Mouse (Mus musculus) lung, embryonic 16.5 days (tissue): ENCODE measurements around the gene Mgat5b. TPM values are rescaled to one million over a fixed set of nuclear protein-coding genes. Genes with fewer than 3 reads are reported as not detected.

Experiments
- ATAC-seq: fragments of 200-750 bp; cut with Nextera tagmentation; 2 replicates; pipeline ENCODE4 v1.8.0; 2017; ENCODE audit warnings: low read depth, mild to moderate bottlenecking, moderate library complexity
- H3K27ac ChIP-seq: fragments of 300-500 bp; sonication (generic); 2 replicates; pipeline ENCODE4 v1.5.1; 2014; ENCODE audit warnings: mild to moderate bottlenecking, control low read depth, low read length
- H3K27me3 ChIP-seq: fragments of 300-500 bp; sonication (generic); 2 replicates; pipeline ENCODE4 v1.6.1; 2014; ENCODE audit warnings: low read depth, low read length, mixed read lengths; ENCODE audit not compliant: control insufficient read depth, insufficient read depth
- H3K36me3 ChIP-seq: fragments of 300-500 bp; sonication (generic); 2 replicates; pipeline ENCODE4 v1.6.1; 2014; ENCODE audit warnings: low read length; ENCODE audit not compliant: control insufficient read depth, insufficient read depth
- H3K4me1 ChIP-seq: fragments of 300-500 bp; sonication (generic); replicated peaks from 2 replicates; pipeline ENCODE4 v1.6.1; 2014; ENCODE audit warnings: low read length, mixed read lengths; ENCODE audit not compliant: control insufficient read depth, insufficient read depth
- H3K4me2 ChIP-seq: fragments of 300-500 bp; sonication (generic); 2 replicates; pipeline ENCODE4 v1.6.1; 2014; ENCODE audit warnings: low read depth, low read length, control low read depth
- H3K4me3 ChIP-seq: fragments of 300-500 bp; sonication (generic); 2 replicates; pipeline ENCODE4 v1.5.1; 2014; ENCODE audit warnings: mild to moderate bottlenecking, low read length, control low read depth
- H3K9ac ChIP-seq: fragments of 300-500 bp; sonication (generic); 2 replicates; pipeline ENCODE4 v1.6.1; 2014; ENCODE audit warnings: low read length, control low read depth
- H3K9me3 ChIP-seq: fragments of 300-500 bp; sonication (generic); 2 replicates; pipeline ENCODE4 v1.6.1; 2016; ENCODE audit warnings: low read length; ENCODE audit not compliant: control insufficient read depth
- WGBS: fragments of 180-500 bp; shearing (Covaris S2); extraction: QIAGEN DNeasy Blood & Tissue Kit; methylation state at CpG from one replicate; pipeline ENCODE4 v1.1.7; 2014; 5-methylcytosine and 5-hydroxymethylcytosine counted together
- polyA plus RNA-seq: library from polyadenylated mRNA; unstranded; fragments of >200 nt; fragmentation: Nextera tagmentation; extraction: Ambion mirVana; gene quantifications from 2 replicates; pipeline ENCODE4 v1.2.1, GENCODE M21; 2015

The Mgat5b gene
- polyA plus RNA-seq, 1 experiment from 2014 or later, result 0.18 TPM

DNA sequence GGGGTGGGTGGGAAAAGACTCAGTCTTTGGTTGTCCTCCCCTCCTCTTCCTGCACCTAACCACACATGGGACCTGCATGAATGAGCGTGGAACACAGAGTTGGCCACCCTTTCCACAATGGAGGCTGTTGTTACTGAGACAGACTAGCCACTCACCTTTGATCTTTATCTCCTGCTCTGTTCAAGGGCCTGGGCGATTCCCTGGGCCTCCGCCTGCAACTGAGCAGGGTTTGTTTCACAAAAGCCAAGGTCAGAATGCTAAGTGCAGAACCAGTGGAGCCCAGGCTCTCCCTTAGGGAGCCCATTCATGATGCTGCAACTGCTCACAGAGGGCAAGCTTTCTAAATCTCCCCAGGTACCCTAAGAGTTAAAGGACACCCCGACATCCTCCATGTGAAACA, 83.1 kb downstream of the Mgat5b start:
- no peaks in the 10 kb centered on the region for H3K36me3 ChIP-seq
- no peak overlapping the region for H3K4me2 ChIP-seq
- H3K9me3 ChIP-seq, result no peaks in the 10 kb centered on the region
- no peaks in the 10 kb centered on the region; the same call in 1 of the 2 replicates for H3K4me1 ChIP-seq
- no peak overlapping the region for H3K4me3 ChIP-seq
- peaks cover 5% of the 10 kb centered on the region; the same call in 1 of the 2 replicates for H3K27me3 ChIP-seq
- WGBS, result 38% methylated on average over 4 of the region's 4 CpGs
- H3K27ac ChIP-seq, result no peak overlapping the region
- no peak overlapping the region for H3K9ac ChIP-seq
- no peak for ATAC-seq

DNA sequence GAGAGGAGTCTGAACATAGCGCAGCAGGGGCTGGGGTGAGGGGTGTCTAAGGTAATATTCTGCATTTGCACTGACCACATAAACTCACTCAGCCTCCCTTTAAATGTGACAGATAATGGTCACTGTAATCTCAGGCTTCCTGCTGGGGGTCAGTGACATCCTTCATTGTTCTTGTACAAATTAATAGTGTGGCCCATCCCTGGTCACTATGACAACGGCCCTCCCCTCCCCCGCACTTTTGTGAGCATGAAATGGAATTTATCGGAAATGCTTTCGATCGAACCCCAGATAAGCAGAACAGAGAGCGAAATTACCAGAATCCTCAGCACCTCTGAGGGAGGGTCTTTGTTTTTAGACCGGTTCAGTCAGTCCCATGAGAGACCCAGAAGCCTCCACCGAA, 84.8 kb downstream of the Mgat5b start:
- Histone ChIP-seq H3K27ac (no peak overlapping the region), H3K9ac (no peak overlapping the region), H3K4me3 (no peak overlapping the region), H3K9me3 (no peaks in the 10 kb centered on the region), H3K4me1 (no peaks in the 10 kb centered on the region; the same call in 1 of the 2 replicates), H3K4me2 (no peak overlapping the region), H3K36me3 (no peaks in the 10 kb centered on the region), H3K27me3 (peaks cover 5% of the 10 kb centered on the region; the same call in 1 of the 2 replicates)
- WGBS, result 38% methylated on average over 9 of the region's 9 CpGs
- ATAC-seq, result no peak

DNA sequence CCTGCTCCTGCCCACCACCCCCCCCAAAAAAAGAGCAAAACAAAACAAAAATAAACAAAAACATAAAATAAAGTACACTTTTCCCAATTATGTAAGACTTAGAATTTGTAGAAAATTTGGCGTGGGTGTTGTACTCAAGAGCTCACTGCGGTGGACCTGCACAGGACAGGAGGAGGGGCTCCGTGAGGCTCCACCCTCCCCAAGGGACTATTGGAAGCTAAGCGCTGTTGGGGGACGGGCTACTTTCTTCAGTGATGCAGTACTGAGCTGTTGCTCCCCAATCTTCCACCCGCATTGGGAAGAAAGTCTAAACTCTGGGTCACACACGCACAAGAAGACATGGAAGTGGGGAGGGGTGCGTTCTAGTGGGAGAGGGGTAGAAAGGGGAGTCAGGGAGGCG, 85.6 kb downstream of the Mgat5b start:
- peak; percentile 41; the same call in 1 of the 2 replicates for ATAC-seq
- H3K27ac ChIP-seq, result no peak overlapping the region
- H3K27me3 ChIP-seq, result peaks cover 5% of the 10 kb centered on the region; the same call in 1 of the 2 replicates
- H3K4me1 ChIP-seq, result no peaks in the 10 kb centered on the region; the same call in 1 of the 2 replicates
- H3K9ac ChIP-seq, result no peak overlapping the region
- no peaks in the 10 kb centered on the region for H3K9me3 ChIP-seq
- WGBS, result 15% methylated on average over 9 of the region's 9 CpGs
- H3K4me3 ChIP-seq, result no peak overlapping the region
- H3K36me3 ChIP-seq, result no peaks in the 10 kb centered on the region
- 0 out of 2 replicates have a peak overlapping the region, but pooled peaks have one; percentile 22 for H3K4me2 ChIP-seq

DNA sequence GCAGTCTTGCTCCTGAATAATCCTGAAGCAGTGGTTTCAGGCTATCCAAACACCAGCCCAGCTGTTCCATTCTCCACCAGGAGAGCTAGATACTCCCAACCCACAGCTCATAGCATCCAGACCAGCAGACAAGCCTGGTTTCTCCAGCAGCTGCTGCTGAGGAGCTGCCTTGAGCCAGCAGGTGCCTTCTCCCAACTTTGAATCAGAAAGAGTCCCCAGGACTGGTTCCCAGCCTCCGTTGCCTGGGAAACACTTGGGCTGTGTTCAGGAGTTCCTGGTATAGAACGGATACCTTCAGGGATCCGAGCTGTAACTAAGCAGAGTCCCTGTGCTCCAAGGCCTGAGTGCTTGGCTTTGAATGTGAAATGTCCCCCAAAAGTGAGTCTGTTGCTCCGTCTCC, 98.8 kb downstream of the Mgat5b start:
- no peak overlapping the region for H3K4me2 ChIP-seq
- H3K36me3 ChIP-seq, result no peaks in the 10 kb centered on the region
- H3K9me3 ChIP-seq, result no peaks in the 10 kb centered on the region
- no peak for ATAC-seq
- H3K9ac ChIP-seq, result no peak overlapping the region
- H3K27ac ChIP-seq, result no peak overlapping the region
- WGBS, result 49% methylated on average over 4 of the region's 4 CpGs
- H3K4me3 ChIP-seq, result no peak overlapping the region
- no peaks in the 10 kb centered on the region; the same call in 1 of the 2 replicates for H3K27me3 ChIP-seq
- H3K4me1 ChIP-seq, result no peaks in the 10 kb centered on the region

DNA sequence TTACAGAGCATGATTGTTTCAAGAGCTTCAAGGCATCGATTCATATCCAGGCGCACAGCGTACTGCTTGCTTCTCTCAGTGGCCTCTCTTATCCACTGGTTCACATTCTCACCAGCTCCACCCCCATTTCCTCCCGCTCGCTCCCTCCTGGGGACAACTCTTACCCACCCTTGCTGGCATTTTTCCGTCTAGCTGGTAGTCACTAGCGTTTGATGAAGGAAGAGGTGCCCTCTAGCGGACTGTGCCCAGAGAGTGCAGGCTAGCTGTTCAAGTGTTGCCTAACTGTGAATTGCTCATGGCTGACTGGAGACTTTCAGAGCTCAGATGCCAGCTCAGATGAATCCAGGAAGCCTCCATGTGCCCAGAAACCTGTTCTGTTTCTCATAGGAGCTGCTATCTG, 99.7 kb downstream of the Mgat5b start:
- H3K4me1 ChIP-seq, result no peaks in the 10 kb centered on the region
- H3K4me2 ChIP-seq, result peak overlapping the region; percentile 23; the same call in 1 of the 2 replicates
- no peak overlapping the region for H3K9ac ChIP-seq
- H3K27me3 ChIP-seq, result no peaks in the 10 kb centered on the region; the same call in 1 of the 2 replicates
- H3K4me3 ChIP-seq, result no peak overlapping the region
- H3K27ac ChIP-seq, result no peak overlapping the region
- 0 out of 2 replicates have a peak, but pooled peaks cover 3% of the 10 kb centered on the region for H3K9me3 ChIP-seq
- 2% methylated on average over 8 of the region's 8 CpGs for WGBS
- peak; percentile 91 for ATAC-seq
- no peaks in the 10 kb centered on the region for H3K36me3 ChIP-seq

DNA sequence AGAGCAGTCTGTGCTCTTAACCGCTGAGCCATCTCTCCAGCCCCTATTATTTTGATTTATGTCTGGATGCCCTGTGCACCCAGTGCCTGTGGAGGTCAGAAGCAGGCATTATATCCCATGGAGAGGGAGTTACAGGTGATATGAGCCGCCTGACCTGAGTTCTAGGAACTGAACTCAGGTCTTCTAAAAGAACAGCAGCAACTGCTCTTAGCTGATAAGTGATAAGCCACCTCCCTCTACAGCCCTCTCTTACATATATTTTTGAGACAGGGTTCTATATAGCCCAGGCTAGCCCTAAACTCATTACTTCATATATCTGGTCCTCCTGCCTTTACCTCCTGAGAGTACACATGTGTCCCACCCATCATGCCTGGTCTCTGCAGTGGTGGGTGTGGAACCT, 102.4 kb downstream of the Mgat5b start:
- Histone ChIP-seq H3K27ac (no peak overlapping the region), H3K4me2 (no peak overlapping the region), H3K27me3 (no peaks in the 10 kb centered on the region; the same call in 1 of the 2 replicates), H3K9me3 (peaks cover 8% of the 10 kb centered on the region; the same call in 1 of the 2 replicates), H3K9ac (no peak overlapping the region), H3K4me1 (no peaks in the 10 kb centered on the region), H3K36me3 (no peaks in the 10 kb centered on the region), H3K4me3 (no peak overlapping the region)
- ATAC-seq, result no peak
- WGBS, result 74% methylated on average over 2 of the region's 2 CpGs

DNA sequence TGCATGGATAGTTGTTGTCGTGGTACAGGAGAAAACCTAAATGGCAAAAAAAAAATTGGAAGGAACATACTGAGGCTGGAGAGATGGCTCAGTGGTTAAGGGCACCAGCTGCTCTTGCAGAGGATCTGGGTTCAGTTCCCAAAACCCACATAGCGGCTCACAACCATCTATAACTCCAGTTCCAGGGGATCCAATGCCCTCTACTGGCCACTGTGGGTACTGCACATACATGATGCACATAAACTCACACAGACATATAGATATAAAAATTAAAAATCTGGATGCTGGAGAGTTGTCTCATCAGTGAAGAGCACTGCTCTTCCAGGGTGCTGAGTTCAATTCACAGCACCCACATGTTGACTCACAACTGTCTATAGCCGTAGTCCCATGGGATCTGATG, 104.9 kb downstream of the Mgat5b start:
- Histone ChIP-seq H3K4me1 (no peaks in the 10 kb centered on the region), H3K9ac (no peak overlapping the region), H3K27me3 (no peaks in the 10 kb centered on the region; the same call in 1 of the 2 replicates), H3K4me3 (no peak overlapping the region), H3K36me3 (no peaks in the 10 kb centered on the region), H3K4me2 (no peak overlapping the region), H3K9me3 (peaks cover 8% of the 10 kb centered on the region; the same call in 1 of the 2 replicates), H3K27ac (no peak overlapping the region)
- 94% methylated on average over 3 of the region's 3 CpGs for WGBS
- ATAC-seq, result no peak

DNA sequence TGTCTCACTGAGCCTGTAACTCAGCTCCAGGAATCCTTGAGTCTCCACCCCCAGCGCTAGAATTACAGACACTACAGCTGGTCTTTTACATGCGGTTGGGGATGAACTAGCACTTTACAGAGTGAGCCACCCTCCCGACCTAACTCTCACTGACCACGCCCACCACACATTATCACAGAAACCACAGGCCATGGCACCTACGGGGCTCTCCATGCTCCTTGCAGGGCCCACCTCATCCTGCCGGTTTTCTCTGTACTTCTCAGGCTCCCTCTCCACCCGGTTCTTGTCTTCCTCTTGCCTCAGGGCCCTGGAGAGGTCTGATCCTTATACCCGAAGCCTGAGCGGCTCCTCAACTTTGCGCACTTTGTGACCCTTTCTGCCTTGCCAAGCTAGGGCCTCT, 109.0 kb downstream of the Mgat5b start:
- no peak overlapping the region for H3K27ac ChIP-seq
- H3K27me3 ChIP-seq, result no peaks in the 10 kb centered on the region
- no peaks in the 10 kb centered on the region for H3K4me1 ChIP-seq
- H3K4me3 ChIP-seq, result no peak overlapping the region
- H3K9ac ChIP-seq, result no peak overlapping the region
- no peaks in the 10 kb centered on the region for H3K36me3 ChIP-seq
- H3K4me2 ChIP-seq, result no peak overlapping the region
- peak; percentile 7; the same call in 1 of the 2 replicates for ATAC-seq
- H3K9me3 ChIP-seq, result peaks cover 8% of the 10 kb centered on the region; the same call in 1 of the 2 replicates
- WGBS, result 28% methylated on average over 10 of the region's 10 CpGs

DNA sequence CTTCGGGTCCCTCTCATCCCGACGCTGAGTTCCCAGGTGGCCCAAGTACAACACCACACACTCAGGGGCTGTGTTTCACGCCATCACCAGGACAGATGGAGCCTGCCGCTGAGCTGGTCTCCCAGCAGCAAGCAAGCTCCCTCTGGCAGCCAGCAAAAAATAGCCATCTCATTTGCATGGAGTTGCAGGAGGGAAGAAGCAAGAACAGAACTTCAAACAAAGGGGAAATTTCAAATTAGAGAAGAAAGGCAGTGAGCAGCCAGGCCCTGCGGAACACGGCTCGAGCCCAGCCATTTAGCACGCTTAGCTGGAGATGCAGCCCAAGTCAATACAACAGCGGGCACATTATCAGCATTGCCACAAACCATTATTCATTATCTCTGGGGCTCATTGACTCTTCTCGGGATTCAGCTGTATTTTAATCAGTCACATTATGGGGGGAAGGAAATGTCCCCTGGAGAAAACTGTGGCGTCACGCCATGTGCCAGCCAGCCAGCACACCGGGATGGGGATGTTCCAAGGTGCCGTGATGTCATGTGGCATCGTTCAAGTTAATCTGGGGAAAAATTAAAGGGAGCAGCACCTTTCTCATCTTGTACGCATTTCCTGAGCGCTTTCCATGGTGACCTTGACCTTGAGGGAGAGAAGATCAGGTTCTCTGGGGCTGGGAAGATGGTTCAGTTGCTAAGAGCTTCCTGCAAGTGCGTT, 110.4 kb downstream of the Mgat5b start:
- H3K27me3 ChIP-seq, result no peaks in the 10 kb centered on the region
- no peaks in the 10 kb centered on the region for H3K4me1 ChIP-seq
- no peaks in the 10 kb centered on the region for H3K9me3 ChIP-seq
- no peak overlapping the region for H3K27ac ChIP-seq
- H3K4me3 ChIP-seq, result no peak overlapping the region
- H3K4me2 ChIP-seq, result no peak overlapping the region
- no peaks in the 10 kb centered on the region for H3K36me3 ChIP-seq
- no peak for ATAC-seq
- H3K9ac ChIP-seq, result no peak overlapping the region
- 60% methylated on average over 19 of the region's 19 CpGs for WGBS
